Mouse (Mus musculus) erythroblast, embryonic 14.5 days (primary cell): Measurements from ENCODE around the gene Siah1a.

Experiments
- GATA1 ChIP-seq: IDR thresholded peaks from 2 replicates; pipeline ENCODE4 v1.6.1; 2012; ENCODE audit warnings: low read length, inconsistent platforms, mixed read lengths
- TAL1 ChIP-seq: IDR thresholded peaks from 3 replicates; pipeline ENCODE4 v1.6.1; 2012; ENCODE audit warnings: low read length, inconsistent platforms, mixed read lengths

GRCm38 (mm10) chr8:86768499-86768898 is 22.8 kb upstream of the Siah1a start:
- TF ChIP-seq GATA1 (no peak), TAL1 (no peak)
